Mouse (Mus musculus) ES-Bruce4 (cell line): Measurements from ENCODE around the gene Stat1. TPM values are rescaled to one million over a fixed set of nuclear protein-coding genes. Genes with fewer than 3 reads are reported as not detected.

Source experiments
- H3K27ac ChIP-seq: 2 replicates; pipeline ENCODE4 v1.5.1; 2012; ENCODE audit warnings: low read length, inconsistent platforms; ENCODE audit not compliant: insufficient read depth
- H3K27me3 ChIP-seq: 2 replicates; pipeline ENCODE4 v1.6.1; 2012; ENCODE audit warnings: mild to moderate bottlenecking, low read length, inconsistent platforms; ENCODE audit not compliant: control insufficient read depth, poor library complexity, insufficient read depth, severe bottlenecking
- H3K36me3 ChIP-seq: 2 replicates; pipeline ENCODE4 v1.6.1; 2012; ENCODE audit warnings: inconsistent platforms, mild to moderate bottlenecking, low read length, moderate library complexity; ENCODE audit not compliant: control insufficient read depth, poor library complexity, insufficient read depth, severe bottlenecking
- H3K4me1 ChIP-seq: one replicate; pipeline ENCODE4 v1.8.1; 2011; ENCODE audit warnings: low read length; ENCODE audit not compliant: control insufficient read depth, insufficient read depth
- H3K4me3 ChIP-seq: 2 replicates; pipeline ENCODE4 v1.5.1; 2011; ENCODE audit warnings: low read depth, mild to moderate bottlenecking, low read length
- H3K9ac ChIP-seq: 2 replicates; pipeline ENCODE4 v1.6.1; 2012; ENCODE audit warnings: low read depth, mild to moderate bottlenecking, inconsistent platforms; ENCODE audit not compliant: poor library complexity, severe bottlenecking
- H3K9me3 ChIP-seq: replicated peaks from 2 replicates; pipeline ENCODE4 v1.6.1; 2012; ENCODE audit warnings: mild to moderate bottlenecking, low read length, inconsistent platforms; ENCODE audit not compliant: control insufficient read depth, poor library complexity, insufficient read depth, severe bottlenecking
- CTCF ChIP-seq: IDR thresholded peaks from one replicate; pipeline ENCODE4 v1.8.1; 2011; ENCODE audit warnings: low read depth, low read length
- EP300 ChIP-seq: IDR thresholded peaks from 2 replicates; pipeline ENCODE4 v1.6.1; 2011; ENCODE audit warnings: low read depth, low read length; ENCODE audit not compliant: insufficient read depth
- POLR2A ChIP-seq: IDR thresholded peaks from one replicate; pipeline ENCODE4 v1.8.1; 2011; ENCODE audit warnings: low read length; ENCODE audit not compliant: insufficient read depth
- polyA plus RNA-seq: library from polyadenylated mRNA; stranded (reverse); fragments of >200 nt; gene quantifications from 2 replicates; pipeline ENCODE4 v1.2.4, GENCODE M21; 2011; ENCODE audit warnings: low read depth; ENCODE audit not compliant: missing spikeins, insufficient read depth, insufficient read length

The Stat1 gene
- polyA plus RNA-seq, 1 experiment: 10.1 TPM

- H3K36me3 ChIP-seq: peaks cover 4% of the 10 kb centered on the region
- no peak overlapping the region for H3K4me3 ChIP-seq
- H3K9me3 ChIP-seq: no peaks in the 10 kb centered on the region
- H3K9ac ChIP-seq: no peak overlapping the region
- no peaks in the 10 kb centered on the region for H3K4me1 ChIP-seq
- no peak for TF ChIP-seq EP300
- TF ChIP-seq CTCF: no peak
- no peak for TF ChIP-seq POLR2A
- no peaks in the 10 kb centered on the region for H3K27me3 ChIP-seq
- no peak overlapping the region for H3K27ac ChIP-seq
These were observed 63.8 kb downstream of the Stat1 start for GRCm38 (mm10) chr1:52182992-52183391.

Other genes starting within 250 kb of the Stat1 start
- gene Myo1b, start 203.4 kb upstream of the Stat1 start, polyA plus RNA-seq: 46.3 and 54.4 TPM in 2 replicates
- gene Stat4, start 132.3 kb upstream of the Stat1 start, polyA plus RNA-seq: 5.3 and 6.8 TPM in 2 replicates
- gene Gls, start 113.8 kb downstream of the Stat1 start, polyA plus RNA-seq: 167 and 195 TPM in 2 replicates